Mouse (Mus musculus): ENCODE measurements around the gene Abr. TPM values are rescaled to one million over a fixed set of nuclear protein-coding genes. Genes with fewer than 3 reads are reported as not detected.

The Abr gene
- polyA plus RNA-seq, 1 experiment, result 161 TPM

- no peak overlapping the region for H3K27ac ChIP-seq (ENCODE audit: insufficient read depth, low read depth, low read length)
- H3K4me1 ChIP-seq (ENCODE audit: control insufficient read depth, insufficient read depth, insufficient read length, low read length), result peaks cover 42% of the 10 kb centered on the region
- H3K36me3 ChIP-seq (ENCODE audit: control insufficient read depth, insufficient read depth, low read length), result no peaks in the 10 kb centered on the region
- 33% methylated on average over 9 of the region's 9 CpGs for whole genome bisulfite sequencing
- H3K27me3 ChIP-seq (ENCODE audit: control insufficient read depth, insufficient read depth, low read length), result no peaks in the 10 kb centered on the region
- H3K4me3 ChIP-seq (ENCODE audit: low read depth, low read length), result no peak overlapping the region
- TF ChIP-seq POLR2A (IDR thresholded peaks at IDR 0.05; ENCODE audit: low read depth, low read length) (no peak), CTCF (IDR thresholded peaks at IDR 0.05; ENCODE audit: extremely low read depth, insufficient read length, insufficient replicate concordance, low read depth, low read length) (no peak)
Measured at GRCm38 (mm10) chr11:76491817-76492216, 130.3 kb downstream of the Abr start.

- H3K27ac ChIP-seq (ENCODE audit: insufficient read depth, low read depth, low read length), result peak overlapping the region; percentile 85
- no peak overlapping the region for H3K4me3 ChIP-seq (ENCODE audit: low read depth, low read length)
- TF ChIP-seq CTCF (IDR thresholded peaks at IDR 0.05; ENCODE audit: extremely low read depth, insufficient read length, insufficient replicate concordance, low read depth, low read length), result no peak
- TF ChIP-seq POLR2A (IDR thresholded peaks at IDR 0.05; ENCODE audit: low read depth, low read length), result no peak
- WGBS, result 21% methylated on average over 6 of the region's 6 CpGs
- peaks cover 37% of the 10 kb centered on the region for H3K4me1 ChIP-seq (ENCODE audit: control insufficient read depth, insufficient read depth, insufficient read length, low read length)
- peaks cover 11% of the 10 kb centered on the region for H3K36me3 ChIP-seq (ENCODE audit: control insufficient read depth, insufficient read depth, low read length)
- H3K27me3 ChIP-seq (ENCODE audit: control insufficient read depth, insufficient read depth, low read length), result no peaks in the 10 kb centered on the region
Measured at GRCm38 (mm10) chr11:76489407-76489806, 132.7 kb downstream of the Abr start.

- Histone ChIP-seq H3K4me1 (ENCODE audit: control insufficient read depth, insufficient read depth, insufficient read length, low read length) (peaks cover 40% of the 10 kb centered on the region), H3K36me3 (ENCODE audit: control insufficient read depth, insufficient read depth, low read length) (peaks cover 11% of the 10 kb centered on the region), H3K27me3 (ENCODE audit: control insufficient read depth, insufficient read depth, low read length) (no peaks in the 10 kb centered on the region), H3K27ac (ENCODE audit: insufficient read depth, low read depth, low read length) (no peak overlapping the region), H3K4me3 (ENCODE audit: low read depth, low read length) (no peak overlapping the region)
- TF ChIP-seq POLR2A (IDR thresholded peaks at IDR 0.05; ENCODE audit: low read depth, low read length) (no peak), CTCF (IDR thresholded peaks at IDR 0.05; ENCODE audit: extremely low read depth, insufficient read length, insufficient replicate concordance, low read depth, low read length) (no peak)
- WGBS, result 85% methylated on average over 5 of the region's 5 CpGs
Measured at GRCm38 (mm10) chr11:76487024-76487423, 135.1 kb downstream of the Abr start.

DNA sequence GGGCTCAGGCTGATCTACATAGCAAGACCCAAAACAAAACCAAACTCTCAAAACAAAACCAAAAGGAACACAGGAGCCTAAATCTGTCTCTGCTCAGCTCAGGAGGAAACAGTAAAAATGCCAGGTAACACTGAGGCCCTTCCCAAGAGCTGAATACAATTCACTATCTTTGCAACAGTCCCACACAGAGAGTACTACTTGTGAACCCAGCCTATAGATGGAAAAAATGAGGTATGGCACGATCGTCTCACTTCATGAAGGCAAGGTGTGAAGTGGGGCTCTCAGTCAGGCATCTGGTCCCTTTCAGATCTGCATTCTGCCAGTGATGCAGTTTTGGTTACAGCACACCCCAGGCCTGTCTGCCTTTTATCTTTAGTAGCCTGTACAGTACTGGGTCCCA, 138.1 kb downstream of the Abr start:
- Histone ChIP-seq H3K4me3 (ENCODE audit: low read depth, low read length) (no peak overlapping the region), H3K36me3 (ENCODE audit: control insufficient read depth, insufficient read depth, low read length) (peaks cover 18% of the 10 kb centered on the region), H3K27ac (ENCODE audit: insufficient read depth, low read depth, low read length) (peak overlapping the region; percentile 99), H3K27me3 (ENCODE audit: control insufficient read depth, insufficient read depth, low read length) (no peaks in the 10 kb centered on the region), H3K4me1 (ENCODE audit: control insufficient read depth, insufficient read depth, insufficient read length, low read length) (peaks cover 45% of the 10 kb centered on the region)
- WGBS, result 53% methylated on average over 2 of the region's 2 CpGs
- no peak for TF ChIP-seq CTCF (IDR thresholded peaks at IDR 0.05; ENCODE audit: extremely low read depth, insufficient read length, insufficient replicate concordance, low read depth, low read length)
- TF ChIP-seq POLR2A (IDR thresholded peaks at IDR 0.05; ENCODE audit: low read depth, low read length), result no peak

- H3K36me3 ChIP-seq (ENCODE audit: control insufficient read depth, insufficient read depth, low read length), result peaks cover 26% of the 10 kb centered on the region
- peak overlapping the region; percentile 99 for H3K27ac ChIP-seq (ENCODE audit: insufficient read depth, low read depth, low read length)
- H3K27me3 ChIP-seq (ENCODE audit: control insufficient read depth, insufficient read depth, low read length), result no peaks in the 10 kb centered on the region
- peaks cover 49% of the 10 kb centered on the region for H3K4me1 ChIP-seq (ENCODE audit: control insufficient read depth, insufficient read depth, insufficient read length, low read length)
- 21% methylated on average over 4 of the region's 4 CpGs for WGBS
- no peak overlapping the region for H3K4me3 ChIP-seq (ENCODE audit: low read depth, low read length)
- TF ChIP-seq POLR2A (IDR thresholded peaks at IDR 0.05; ENCODE audit: low read depth, low read length) (no peak), CTCF (IDR thresholded peaks at IDR 0.05; ENCODE audit: extremely low read depth, insufficient read length, insufficient replicate concordance, low read depth, low read length) (no peak)
Measured at GRCm38 (mm10) chr11:76483171-76483727, 138.9 kb downstream of the Abr start.

- H3K4me3 ChIP-seq (ENCODE audit: low read depth, low read length), result no peak overlapping the region
- TF ChIP-seq CTCF (IDR thresholded peaks at IDR 0.05; ENCODE audit: extremely low read depth, insufficient read length, insufficient replicate concordance, low read depth, low read length), result no peak
- TF ChIP-seq POLR2A (IDR thresholded peaks at IDR 0.05; ENCODE audit: low read depth, low read length), result no peak
- 17% methylated on average over 5 of the region's 5 CpGs for WGBS
- no peaks in the 10 kb centered on the region for H3K27me3 ChIP-seq (ENCODE audit: control insufficient read depth, insufficient read depth, low read length)
- peak overlapping the region; percentile 99 for H3K27ac ChIP-seq (ENCODE audit: insufficient read depth, low read depth, low read length)
- peaks cover 31% of the 10 kb centered on the region for H3K36me3 ChIP-seq (ENCODE audit: control insufficient read depth, insufficient read depth, low read length)
- H3K4me1 ChIP-seq (ENCODE audit: control insufficient read depth, insufficient read depth, insufficient read length, low read length), result peaks cover 50% of the 10 kb centered on the region
Measured at GRCm38 (mm10) chr11:76482697-76483096, 139.4 kb downstream of the Abr start.

DNA sequence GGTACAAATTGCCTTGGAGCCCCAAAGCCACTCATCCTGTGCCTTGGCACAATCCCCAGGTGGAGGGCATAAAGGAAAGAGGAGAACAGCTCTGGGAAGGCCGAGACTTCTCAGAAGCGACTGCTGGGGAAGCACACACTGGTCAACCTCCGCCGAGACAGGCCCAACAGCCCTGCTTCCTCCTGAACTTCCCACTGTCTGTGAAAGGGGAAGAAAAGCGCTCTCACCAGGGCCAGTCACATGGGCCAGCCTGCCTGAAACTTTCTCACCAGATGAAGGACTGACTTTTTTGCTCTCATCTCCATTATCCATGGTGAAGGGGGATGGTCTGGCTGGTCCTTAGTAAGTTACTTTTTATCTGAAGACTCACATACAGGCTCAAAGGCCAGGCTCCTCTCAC, 139.9 kb downstream of the Abr start:
- peak overlapping the region; percentile 99 for H3K27ac ChIP-seq (ENCODE audit: insufficient read depth, low read depth, low read length)
- TF ChIP-seq POLR2A (IDR thresholded peaks at IDR 0.05; ENCODE audit: low read depth, low read length) (no peak), CTCF (IDR thresholded peaks at IDR 0.05; ENCODE audit: extremely low read depth, insufficient read length, insufficient replicate concordance, low read depth, low read length) (no peak)

More for the DNA sequence above, 139.9 kb downstream of the Abr start:
- H3K27me3 ChIP-seq (ENCODE audit: control insufficient read depth, insufficient read depth, low read length), result no peaks in the 10 kb centered on the region
- peaks cover 51% of the 10 kb centered on the region for H3K4me1 ChIP-seq (ENCODE audit: control insufficient read depth, insufficient read depth, insufficient read length, low read length)
- 63% methylated on average over 5 of the region's 5 CpGs for WGBS
- no peak overlapping the region for H3K4me3 ChIP-seq (ENCODE audit: low read depth, low read length)
- H3K36me3 ChIP-seq (ENCODE audit: control insufficient read depth, insufficient read depth, low read length), result peaks cover 34% of the 10 kb centered on the region
